Mouse (Mus musculus) heart, postnatal 0 days (tissue): ENCODE data around the gene Olfr1012. TPM values are rescaled to one million over a fixed set of nuclear protein-coding genes. Genes with fewer than 3 reads are reported as not detected.
"Not testable (repeated sequence)": the region's sequence is repeated elsewhere in the genome, so short reads cannot be mapped to it uniquely, and the experiment has no call there.

Experiments
- ATAC-seq: fragments of 200-750 bp; cut with Nextera tagmentation; 2 replicates; pipeline ENCODE4 v1.8.0; 2017; ENCODE audit warnings: low read depth, moderate number of reproducible peaks, moderate library complexity; ENCODE audit not compliant: insufficient read depth
- DNase-seq: peaks from one replicate; pipeline ENCODE4 v3.0.0-alpha.2; 2016; ENCODE audit warnings: low spot score
- H3K27ac ChIP-seq: fragments of 300-500 bp; sonication (generic); 2 replicates; pipeline ENCODE4 v1.5.1; 2014; ENCODE audit warnings: low read depth, mild to moderate bottlenecking
- H3K27me3 ChIP-seq: fragments of 300-500 bp; sonication (generic); 2 replicates; pipeline ENCODE4 v1.6.1; 2014; ENCODE audit warnings: low read length, mixed read lengths; ENCODE audit not compliant: control insufficient read depth, insufficient read depth
- H3K36me3 ChIP-seq: fragments of 300-500 bp; sonication (generic); replicated peaks from 2 replicates; pipeline ENCODE4 v1.6.1; 2014; ENCODE audit warnings: low read length, mixed read lengths; ENCODE audit not compliant: control insufficient read depth, insufficient read depth
- H3K4me1 ChIP-seq: fragments of 300-500 bp; sonication (generic); 2 replicates; pipeline ENCODE4 v1.6.1; 2014; ENCODE audit warnings: antibody characterized with exemption; ENCODE audit not compliant: control insufficient read depth, insufficient read depth
- H3K4me2 ChIP-seq: fragments of 300-500 bp; sonication (generic); 2 replicates; pipeline ENCODE4 v1.6.1; 2014; ENCODE audit warnings: low read depth, mild to moderate bottlenecking, low read length, moderate library complexity
- H3K4me3 ChIP-seq: fragments of 300-500 bp; sonication (generic); 2 replicates; pipeline ENCODE4 v1.5.1; 2014; ENCODE audit warnings: low read depth, low read length
- H3K9ac ChIP-seq: fragments of 300-500 bp; sonication (generic); replicated peaks from 2 replicates; pipeline ENCODE4 v1.6.1; 2014; ENCODE audit warnings: low read depth, low read length, mixed read lengths
- H3K9me3 ChIP-seq: fragments of 300-500 bp; sonication (generic); replicated peaks from 2 replicates; pipeline ENCODE4 v1.6.1; 2016; ENCODE audit warnings: low read length; ENCODE audit not compliant: control insufficient read depth
- CTCF ChIP-seq: IDR thresholded peaks from 2 replicates; pipeline ENCODE4 v1.5.1; 2016; ENCODE audit warnings: antibody characterized with exemption, control low read depth, low read depth
- EP300 ChIP-seq: IDR thresholded peaks from 2 replicates; pipeline ENCODE4 v1.6.1; 2016; ENCODE audit warnings: antibody characterized with exemption, low read depth
- WGBS: fragments of 180-500 bp; shearing (Covaris S2); extraction: QIAGEN DNeasy Blood & Tissue Kit; methylation state at CpG from one replicate; pipeline ENCODE4 v1.1.7; 2014; 5-methylcytosine and 5-hydroxymethylcytosine counted together
- polyA plus RNA-seq: library from polyadenylated mRNA; unstranded; fragments of >200 nt; fragmentation: Nextera tagmentation; extraction: Ambion mirVana; gene quantifications from 2 replicates; pipeline ENCODE4 v1.2.1, GENCODE M21; 2015
- total RNA-seq: library from RNA; depleted of rRNA; stranded (reverse); fragments of >200 nt; gene quantifications from 2 replicates; pipeline ENCODE4 v1.2.3, GENCODE M21; 2014; ENCODE audit warnings: low replicate concordance; rRNA removed

Gene Olfr1012
- total and polyA plus RNA-seq, 2 experiments from 2014 or later: not detected

GRCm38 (mm10) chr2:85766798-85767197 is 4.2 kb upstream of the Olfr1012 start, which contains the start of gene Olfr1013:
Olfr1013 (plus strand) TSS chr2:85767098.
- H3K27ac ChIP-seq: no peak within 1 kb of the TSS
- H3K9ac ChIP-seq: no peak within 1 kb of the TSS
- H3K4me2 ChIP-seq: no peak within 1 kb of the TSS
- no peak within 1 kb of the TSS for H3K4me3 ChIP-seq
- DNase-seq: no peak
- H3K36me3 ChIP-seq: no peaks in the 10 kb centered on the region
- no peaks in the 10 kb centered on the region for H3K9me3 ChIP-seq
- H3K27me3 ChIP-seq: no peaks in the 10 kb centered on the region
- no peak for ATAC-seq
- no peaks in the 10 kb centered on the region for H3K4me1 ChIP-seq
- TF ChIP-seq EP300 (no peak), CTCF (no peak)

GRCm38 (mm10) chr2:85753822-85754221 is 8.7 kb downstream of the Olfr1012 start:
- no peaks in the 10 kb centered on the region for H3K4me1 ChIP-seq
- no peak for ATAC-seq
- no peaks in the 10 kb centered on the region for H3K9me3 ChIP-seq
- TF ChIP-seq CTCF (no peak), EP300 (no peak)
- no peak overlapping the region for H3K27ac ChIP-seq
- no peak overlapping the region for H3K4me2 ChIP-seq
- no peak for DNase-seq
- 69% methylated on average over 4 of the region's 4 CpGs for WGBS
- no peak overlapping the region for H3K4me3 ChIP-seq
- H3K9ac ChIP-seq: no peak overlapping the region
- H3K36me3 ChIP-seq: no peaks in the 10 kb centered on the region
- H3K27me3 ChIP-seq: no peaks in the 10 kb centered on the region

DNA sequence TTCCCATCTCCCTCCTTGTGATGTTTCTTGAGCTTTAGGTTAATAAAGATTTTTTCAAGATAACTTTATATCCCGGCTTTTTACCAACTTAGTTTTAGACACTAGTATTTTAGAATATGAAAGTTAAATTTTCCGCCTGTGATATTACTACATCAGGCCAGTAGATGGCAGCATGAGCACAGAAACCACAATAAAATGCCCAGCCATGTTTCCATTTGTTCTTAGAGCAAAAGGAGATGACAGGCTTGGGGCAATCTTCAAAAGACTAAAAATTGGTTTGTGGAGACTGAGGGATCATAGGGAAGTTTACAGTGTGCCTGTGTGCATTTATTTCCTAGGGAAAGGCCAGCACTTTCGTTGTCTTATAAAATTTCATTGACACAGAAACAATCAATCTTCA is 36.8 kb downstream of the Olfr1012 start:
- ATAC-seq (no peak), DNase-seq (peak; percentile 37)
- H3K9me3 ChIP-seq: no peaks in the 10 kb centered on the region
- no peak overlapping the region for H3K4me3 ChIP-seq
- no peak overlapping the region for H3K27ac ChIP-seq
- H3K4me1 ChIP-seq: no peaks in the 10 kb centered on the region
- H3K27me3 ChIP-seq: no peaks in the 10 kb centered on the region
- peak; percentile 72 for TF ChIP-seq CTCF
- TF ChIP-seq EP300: no peak
- H3K36me3 ChIP-seq: no peaks in the 10 kb centered on the region
- WGBS: 7% methylated on average over 3 of the region's 3 CpGs
- no peak overlapping the region for H3K9ac ChIP-seq
- no peak overlapping the region for H3K4me2 ChIP-seq

GRCm38 (mm10) chr2:85715119-85715518 is 47.4 kb downstream of the Olfr1012 start, which contains the start of gene Olfr1009:
Olfr1009 (plus strand) TSS chr2:85715419.
- Histone ChIP-seq H3K4me3 (no peak within 1 kb of the TSS), H3K4me2 (no peak within 1 kb of the TSS), H3K27ac (no peak within 1 kb of the TSS), H3K9ac (no peak within 1 kb of the TSS), H3K27me3 (no peaks in the 10 kb centered on the region), H3K9me3 (no peaks in the 10 kb centered on the region), H3K36me3 (no peaks in the 10 kb centered on the region), H3K4me1 (no peaks in the 10 kb centered on the region)
- WGBS: 76% methylated on average over 1 of the region's 1 CpGs
- no peak for DNase-seq
- ATAC-seq: no peak
- TF ChIP-seq EP300 (no peak), CTCF (no peak)

DNA sequence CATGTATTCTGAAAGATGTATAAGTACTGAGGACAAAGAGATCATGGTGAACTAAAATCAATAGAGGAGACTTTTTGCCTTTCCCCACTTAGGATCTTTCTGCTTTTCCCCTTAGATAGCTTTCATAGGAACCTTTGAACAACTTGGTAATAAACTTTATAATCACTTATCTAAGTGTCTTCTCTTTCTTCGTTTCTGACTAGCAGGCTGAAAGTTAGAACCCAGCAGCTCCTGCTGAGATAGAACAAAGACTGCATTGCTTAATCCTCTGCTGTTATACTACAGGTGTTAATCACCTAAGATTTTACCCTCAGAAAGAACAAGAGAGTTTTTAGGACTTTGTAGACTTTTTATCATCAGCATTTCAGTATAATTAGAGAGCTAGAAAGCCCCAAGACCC is 51.4 kb downstream of the Olfr1012 start:
- no peak overlapping the region for H3K4me2 ChIP-seq
- no peaks in the 10 kb centered on the region for H3K27me3 ChIP-seq
- WGBS: 23% methylated on average over 1 of the region's 1 CpGs
- no peaks in the 10 kb centered on the region for H3K4me1 ChIP-seq
- ATAC-seq: no peak
- DNase-seq: no peak
- H3K9ac ChIP-seq: no peak overlapping the region
- no peaks in the 10 kb centered on the region for H3K36me3 ChIP-seq
- TF ChIP-seq EP300 (no peak), CTCF (no peak)
- H3K27ac ChIP-seq: no peak overlapping the region
- H3K9me3 ChIP-seq: no peaks in the 10 kb centered on the region
- H3K4me3 ChIP-seq: no peak overlapping the region

DNA sequence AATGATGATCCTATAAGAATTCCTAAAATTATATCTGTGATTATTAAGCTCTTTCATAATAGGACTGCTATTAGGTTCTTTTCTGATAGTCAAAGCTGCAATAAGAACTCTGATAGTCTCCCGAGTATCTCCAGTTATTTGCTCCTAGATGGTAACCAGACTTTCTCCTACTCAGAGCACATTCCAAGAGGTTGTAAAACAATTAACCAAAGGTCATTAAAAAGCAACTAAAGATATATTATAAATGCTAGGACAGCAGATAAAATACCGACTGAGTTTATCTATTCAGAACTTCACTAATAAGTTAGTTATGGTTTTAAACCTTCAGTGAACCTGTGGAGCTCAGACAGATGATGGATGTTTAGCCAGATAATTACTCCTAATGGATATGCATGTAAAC is 51.9 kb downstream of the Olfr1012 start:
- not testable (repeated sequence) for H3K27ac ChIP-seq, H3K9me3 ChIP-seq, DNase-seq, H3K4me1 ChIP-seq, H3K27me3 ChIP-seq, ATAC-seq, H3K36me3 ChIP-seq, H3K9ac ChIP-seq, H3K4me2 ChIP-seq, H3K4me3 ChIP-seq
- 57% methylated on average over 2 of the region's 2 CpGs for WGBS

Other genes with a start within 250 kb of the Olfr1012 start
- gene 4833423E24Rik, start 243.7 kb downstream of the Olfr1012 start, total RNA-seq: not detected in 2 replicates
- gene 4833423E24Rik, start 243.7 kb downstream of the Olfr1012 start, polyA plus RNA-seq: not detected in 2 replicates
- gene Olfr996, start 183.6 kb downstream of the Olfr1012 start, total RNA-seq: not detected in 2 replicates
- gene Olfr996, start 183.6 kb downstream of the Olfr1012 start, polyA plus RNA-seq: not detected in 2 replicates
- not detected in 2 replicates for gene Olfr998, start 173.8 kb downstream of the Olfr1012 start, total RNA-seq
- gene Olfr998, start 173.8 kb downstream of the Olfr1012 start, polyA plus RNA-seq: not detected in 2 replicates
- gene Olfr1000, start 150.9 kb downstream of the Olfr1012 start, total RNA-seq: not detected in 2 replicates
- gene Olfr1000, start 150.9 kb downstream of the Olfr1012 start, polyA plus RNA-seq: not detected in 2 replicates
- not detected in 2 replicates for gene Olfr1002, start 112.1 kb downstream of the Olfr1012 start, total RNA-seq
- gene Olfr1002, start 112.1 kb downstream of the Olfr1012 start, polyA plus RNA-seq: not detected in 2 replicates
- not detected in 2 replicates for gene Olfr154, start 98.3 kb downstream of the Olfr1012 start, total RNA-seq
- not detected in 2 replicates for gene Olfr154, start 98.3 kb downstream of the Olfr1012 start, polyA plus RNA-seq
- not detected in 2 replicates for gene Olfr1006, start 84.0 kb downstream of the Olfr1012 start, total RNA-seq
- gene Olfr1006, start 84.0 kb downstream of the Olfr1012 start, polyA plus RNA-seq: not detected in 2 replicates
- not detected in 2 replicates for gene Olfr1008, start 73.3 kb downstream of the Olfr1012 start, total RNA-seq
- gene Olfr1008, start 73.3 kb downstream of the Olfr1012 start, polyA plus RNA-seq: not detected in 2 replicates
- not detected in 2 replicates for gene Olfr1009, start 47.3 kb downstream of the Olfr1012 start, total RNA-seq
- not detected in 2 replicates for gene Olfr1009, start 47.3 kb downstream of the Olfr1012 start, polyA plus RNA-seq
- not detected in 2 replicates for gene Olfr1013, start 4.3 kb upstream of the Olfr1012 start, total RNA-seq
- gene Olfr1013, start 4.3 kb upstream of the Olfr1012 start, polyA plus RNA-seq: not detected in 2 replicates
- gene Olfr1014, start 9.9 kb upstream of the Olfr1012 start, total RNA-seq: not detected in 2 replicates
- gene Olfr1014, start 9.9 kb upstream of the Olfr1012 start, polyA plus RNA-seq: not detected in 2 replicates
- not detected in 2 replicates for gene Olfr1015, start 19.3 kb upstream of the Olfr1012 start, total RNA-seq
- gene Olfr1015, start 19.3 kb upstream of the Olfr1012 start, polyA plus RNA-seq: not detected in 2 replicates
- gene Olfr1016, start 39.8 kb upstream of the Olfr1012 start, total RNA-seq: not detected in 2 replicates
- gene Olfr1016, start 39.8 kb upstream of the Olfr1012 start, polyA plus RNA-seq: not detected in 2 replicates
- not detected in 2 replicates for gene Olfr1018, start 55.7 kb upstream of the Olfr1012 start, total RNA-seq
- gene Olfr1018, start 55.7 kb upstream of the Olfr1012 start, polyA plus RNA-seq: not detected in 2 replicates
- not detected in 2 replicates for gene Olfr1019, start 82.7 kb upstream of the Olfr1012 start, total RNA-seq
- not detected in 2 replicates for gene Olfr1019, start 82.7 kb upstream of the Olfr1012 start, polyA plus RNA-seq
- gene Olfr1020, start 84.3 kb upstream of the Olfr1012 start, total RNA-seq: not detected in 2 replicates
- not detected in 2 replicates for gene Olfr1020, start 84.3 kb upstream of the Olfr1012 start, polyA plus RNA-seq
- gene Olfr1022, start 105.8 kb upstream of the Olfr1012 start, total RNA-seq: not detected in 2 replicates
- gene Olfr1022, start 105.8 kb upstream of the Olfr1012 start, polyA plus RNA-seq: not detected in 2 replicates
- not detected in 2 replicates for gene Olfr1023, start 122.9 kb upstream of the Olfr1012 start, total RNA-seq
- gene Olfr1023, start 122.9 kb upstream of the Olfr1012 start, polyA plus RNA-seq: not detected in 2 replicates
- gene Olfr1024, start 142.3 kb upstream of the Olfr1012 start, total RNA-seq: not detected in 2 replicates
- gene Olfr1024, start 142.3 kb upstream of the Olfr1012 start, polyA plus RNA-seq: not detected in 2 replicates
- gene Olfr1025-ps1, start 152.4 kb upstream of the Olfr1012 start, total RNA-seq: not detected in 2 replicates
- not detected in 2 replicates for gene Olfr1025-ps1, start 152.4 kb upstream of the Olfr1012 start, polyA plus RNA-seq
- gene Olfr1026, start 158.8 kb upstream of the Olfr1012 start, total RNA-seq: not detected in 2 replicates
- not detected in 2 replicates for gene Olfr1026, start 158.8 kb upstream of the Olfr1012 start, polyA plus RNA-seq
- not detected in 2 replicates for gene Olfr1028, start 187.7 kb upstream of the Olfr1012 start, total RNA-seq
- not detected in 2 replicates for gene Olfr1028, start 187.7 kb upstream of the Olfr1012 start, polyA plus RNA-seq
- not detected in 2 replicates for gene Olfr1029, start 211.1 kb upstream of the Olfr1012 start, total RNA-seq
- gene Olfr1029, start 211.1 kb upstream of the Olfr1012 start, polyA plus RNA-seq: not detected in 2 replicates
- not detected in 2 replicates for gene Olfr1030, start 216.5 kb upstream of the Olfr1012 start, total RNA-seq
- not detected in 2 replicates for gene Olfr1030, start 216.5 kb upstream of the Olfr1012 start, polyA plus RNA-seq
- gene Olfr1031, start 227.5 kb upstream of the Olfr1012 start, total RNA-seq: not detected in 2 replicates
- not detected in 2 replicates for gene Olfr1031, start 227.5 kb upstream of the Olfr1012 start, polyA plus RNA-seq
- gene Olfr1032, start 242.8 kb upstream of the Olfr1012 start, total RNA-seq: not detected in 2 replicates
- gene Olfr1032, start 242.8 kb upstream of the Olfr1012 start, polyA plus RNA-seq: not detected in 2 replicates